8 mouse cellular contexts compared by ENCODE assay signal in the genomic region with DNA sequence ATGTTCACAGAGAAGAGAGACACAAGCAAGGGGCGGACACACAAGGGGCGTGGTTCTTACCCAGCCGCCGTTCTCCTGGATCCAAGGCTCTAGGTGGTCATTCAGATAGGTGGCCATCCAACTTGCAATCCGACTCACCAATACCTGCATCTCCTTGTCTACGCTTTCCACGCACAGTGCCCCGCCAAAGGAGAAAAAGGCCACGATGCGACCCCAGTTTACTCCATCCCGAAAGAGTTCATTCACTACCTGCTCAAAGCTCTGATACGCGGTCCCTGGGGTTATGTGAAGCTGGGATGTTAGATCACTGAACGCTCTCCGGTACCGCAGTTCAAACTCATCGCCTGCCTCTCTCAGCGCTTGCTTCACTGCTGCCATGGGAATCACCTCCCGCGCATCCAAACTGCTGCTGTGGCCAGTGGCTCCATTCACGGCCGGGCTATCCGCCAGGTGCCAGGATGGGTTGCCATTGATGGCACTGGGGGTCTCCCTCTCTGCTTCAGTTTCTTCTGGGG. TPM values are rescaled to one million over a fixed set of nuclear protein-coding genes. Genes with fewer than 3 reads are reported as not detected.
DNase-seq lines count a peak whose midpoint lies in the region; ATAC-seq lines count a peak whose summit lies in the region.

No protein-coding gene starts in this region.

- peaks cover 65% of the 10 kb centered on the region for H3K4me1 ChIP-seq in megakaryocyte, embryonic 14.5 days
- peaks cover 45% of the 10 kb centered on the region for H3K4me1 ChIP-seq in heart, embryonic 15.5 days (replicated peaks)

- peaks cover 53% of the 10 kb centered on the region for H3K36me3 ChIP-seq in megakaryocyte, embryonic 14.5 days (replicated peaks; ENCODE audit: low read length)
- peaks cover 4% of the 10 kb centered on the region; the same call in 1 of the 2 replicates for H3K36me3 ChIP-seq in heart, embryonic 15.5 days
- H3K36me3 ChIP-seq in macrophage (ENCODE audit: inconsistent target) = no peaks in the 10 kb centered on the region; the same call in 1 of the 2 replicates

- H3K79me2 ChIP-seq in macrophage (ENCODE audit: inconsistent target) = peaks cover 65% of the 10 kb centered on the region

- peak; percentile 55 to 71 for DNase-seq in cerebellum, adult 18-20 months
- DNase-seq in kidney, postnatal 14 days = peak; percentile 55

- H3K27me3 ChIP-seq in megakaryocyte, embryonic 14.5 days (replicated peaks) = no peaks in the 10 kb centered on the region
- H3K27me3 ChIP-seq in heart, embryonic 15.5 days = no peaks in the 10 kb centered on the region

- H3K9me3 ChIP-seq in megakaryocyte, embryonic 14.5 days = no peaks in the 10 kb centered on the region
- H3K9me3 ChIP-seq in heart, embryonic 15.5 days (replicated peaks) = no peaks in the 10 kb centered on the region

- peak overlapping the region; percentile 77 for H3K4me2 ChIP-seq in heart, embryonic 15.5 days

- peak overlapping the region; percentile 98 for H3K4me3 ChIP-seq in megakaryocyte, embryonic 14.5 days (replicated peaks)
- peak overlapping the region; percentile 90 for H3K4me3 ChIP-seq in heart, embryonic 15.5 days
- H3K4me3 ChIP-seq in macrophage (ENCODE audit: inconsistent target) = peak overlapping the region; percentile 85

- peak overlapping the region; percentile 91 for H3K9ac ChIP-seq in heart, embryonic 15.5 days

- peak overlapping the region; percentile 99 for H3K27ac ChIP-seq in heart, embryonic 15.5 days
- peak overlapping the region; percentile 96 for H3K27ac ChIP-seq in macrophage

- 59% methylated on average over 23 of the region's 23 CpGs for WGBS in heart, embryonic 15.5 days
- WGBS in macrophage (ENCODE audit: missing documents) = 92% methylated on average over 23 of the region's 23 CpGs

- no peak for ATAC-seq in megakaryocyte, adult 5-6 weeks (ENCODE audit: poor library complexity, severe bottlenecking)
- ATAC-seq in heart, embryonic 15.5 days (replicated peaks; ENCODE audit: insufficient number of reproducible peaks, insufficient read depth, low FRiP score, low read depth) = no peak
- no peak for ATAC-seq in erythroid progenitor cell, adult 5-6 weeks (replicated peaks; ENCODE audit: low FRiP score, poor library complexity, severe bottlenecking)
- ATAC-seq in megakaryocyte-erythroid progenitor cell, adult 5-6 weeks (replicated peaks; ENCODE audit: low FRiP score, low TSS enrichment, poor library complexity, severe bottlenecking) = no peak

RNA-seq across cellular contexts. Expression of a gene that starts 2.1 kb away (rescaled TPM):
- 498 and 1,222 TPM in 2 replicates for polyA plus RNA-seq in megakaryocyte, embryonic 14.5 days (2012; ENCODE audit: insufficient read depth, low replicate concordance)
- total RNA-seq in megakaryocyte, adult 5-6 weeks (2015) = 7.1 and 9.3 TPM in 2 replicates
- total RNA-seq in megakaryocyte, adult 5-6 weeks (2017) = 9.3 and 12.8 TPM in 2 replicates
- polyA plus RNA-seq in heart, embryonic 15.5 days (2015; fragmentation: Nextera tagmentation; extraction: Ambion mirVana) = 69.5 and 80.7 TPM in 2 replicates
- 100 to 1,000 TPM; 136 to 537 (median 201) TPM for total RNA-seq in macrophage (2018; cell fraction: chromatin; rRNA removed)
- 100 to 1,000 TPM in 7 of 26 experiments, 10 to 100 TPM in 19; 72.0 to 192 (median 85.2) TPM for total RNA-seq in macrophage (2018; cell fraction: cytosol; rRNA removed)
- 100 to 1,000 TPM; 131 to 456 (median 217) TPM for total RNA-seq in macrophage (2018; cell fraction: nucleus; rRNA removed)
- polyA plus RNA-seq in macrophage (2018) = 38.6 to 159 TPM (median 48.4 TPM) in 3 replicates
- total RNA-seq in erythroid progenitor cell, adult 5-6 weeks (2015; ENCODE audit: low replicate concordance) = 80.9 and 99.1 TPM in 2 replicates
- 76.9 and 94.9 TPM in 2 replicates for total RNA-seq in erythroid progenitor cell, adult 5-6 weeks (2017; ENCODE audit: low replicate concordance)
- 5.7 and 6.7 TPM in 2 replicates for total RNA-seq in megakaryocyte-erythroid progenitor cell, adult 5-6 weeks (2014; fragmentation: Nextera tagmentation)
- 3.7 and 11.8 TPM in 2 replicates for total RNA-seq in megakaryocyte-erythroid progenitor cell, adult 5-6 weeks (2017)

RNA-seq across cellular contexts. Expression of a gene that starts 18.3 kb away (rescaled TPM):
- 1.1 and 10.4 TPM in 2 replicates for polyA plus RNA-seq in megakaryocyte, embryonic 14.5 days (2012; ENCODE audit: insufficient read depth, low replicate concordance)
- 102 TPM in 2 replicates for total RNA-seq in megakaryocyte, adult 5-6 weeks (2015)
- total RNA-seq in megakaryocyte, adult 5-6 weeks (2017) = 122 and 126 TPM in 2 replicates
- 47.3 and 49.9 TPM in 2 replicates for polyA plus RNA-seq in heart, embryonic 15.5 days (2015; fragmentation: Nextera tagmentation; extraction: Ambion mirVana)
- total RNA-seq in macrophage (2018; cell fraction: chromatin; rRNA removed) = 10 to 100 TPM in 5 of 26 experiments, 1 to 10 TPM in 21; 2.1 to 18.9 (median 7.1) TPM
- total RNA-seq in macrophage (2018; cell fraction: cytosol; rRNA removed) = 10 to 100 TPM in 13 of 26 experiments, 1 to 10 TPM in 13; 4.3 to 30.1 (median 10.4) TPM
- 10 to 100 TPM in 12 of 26 experiments, 1 to 10 TPM in 14; 2.6 to 18.6 (median 9.8) TPM for total RNA-seq in macrophage (2018; cell fraction: nucleus; rRNA removed)
- 3.4 to 14.0 TPM (median 11.8 TPM) in 3 replicates for polyA plus RNA-seq in macrophage (2018)
- 326 and 338 TPM in 2 replicates for total RNA-seq in erythroid progenitor cell, adult 5-6 weeks (2015; ENCODE audit: low replicate concordance)
- 393 and 412 TPM in 2 replicates for total RNA-seq in erythroid progenitor cell, adult 5-6 weeks (2017; ENCODE audit: low replicate concordance)
- total RNA-seq in megakaryocyte-erythroid progenitor cell, adult 5-6 weeks (2014; fragmentation: Nextera tagmentation) = 51.9 and 52.3 TPM in 2 replicates
- 79.0 and 103 TPM in 2 replicates for total RNA-seq in megakaryocyte-erythroid progenitor cell, adult 5-6 weeks (2017)

Comparison
In these comparisons a context has a peak if more than half of its experiments do, and no peak if none do; other contexts are left out.
1. RNA of a gene that starts 2.1 kb away (total RNA-seq): 76.9 to 99.1 TPM in erythroid progenitor cell, adult 5-6 weeks; 7.1 to 12.8 TPM in megakaryocyte, adult 5-6 weeks and 3.7 to 11.8 TPM in megakaryocyte-erythroid progenitor cell, adult 5-6 weeks; every median in the first group is over 4 times any median in the second.
2. Peak in every context shown above with its lines, with median percentiles within 50 percentile points of each other: H3K4me3 ChIP-seq.